Mouse (Mus musculus) brain, embryonic 14.5 days (tissue): ENCODE measurements around the gene Eva1a.

Experiments
- CTCF ChIP-seq: fragments of 200-500 bp; IDR thresholded peaks from 2 replicates; pipeline ENCODE4 v1.5.1; 2012; ENCODE audit warnings: inconsistent platforms, mild to moderate bottlenecking, moderate library complexity, borderline replicate concordance; ENCODE audit not compliant: insufficient read depth, insufficient read length; ENCODE audit errors: extremely low read depth
- POLR2A ChIP-seq: fragments of 200-500 bp; IDR thresholded peaks from 2 replicates; pipeline ENCODE4 v1.6.1; 2012; ENCODE audit warnings: mild to moderate bottlenecking, inconsistent platforms, borderline replicate concordance; ENCODE audit not compliant: poor library complexity, insufficient read depth, insufficient read length, severe bottlenecking; ENCODE audit errors: extremely low read depth

GRCm38 (mm10) chr6:82065230-82065629, 24.4 kb downstream of the Eva1a start:
- TF ChIP-seq CTCF: no peak
- TF ChIP-seq POLR2A: no peak
